Mouse (Mus musculus): Measurements from ENCODE around the gene Slc7a14. TPM values are rescaled to one million over a fixed set of nuclear protein-coding genes. Genes with fewer than 3 reads are reported as not detected.

The Slc7a14 gene
- polyA plus RNA-seq, 1 experiment = not detected

DNA sequence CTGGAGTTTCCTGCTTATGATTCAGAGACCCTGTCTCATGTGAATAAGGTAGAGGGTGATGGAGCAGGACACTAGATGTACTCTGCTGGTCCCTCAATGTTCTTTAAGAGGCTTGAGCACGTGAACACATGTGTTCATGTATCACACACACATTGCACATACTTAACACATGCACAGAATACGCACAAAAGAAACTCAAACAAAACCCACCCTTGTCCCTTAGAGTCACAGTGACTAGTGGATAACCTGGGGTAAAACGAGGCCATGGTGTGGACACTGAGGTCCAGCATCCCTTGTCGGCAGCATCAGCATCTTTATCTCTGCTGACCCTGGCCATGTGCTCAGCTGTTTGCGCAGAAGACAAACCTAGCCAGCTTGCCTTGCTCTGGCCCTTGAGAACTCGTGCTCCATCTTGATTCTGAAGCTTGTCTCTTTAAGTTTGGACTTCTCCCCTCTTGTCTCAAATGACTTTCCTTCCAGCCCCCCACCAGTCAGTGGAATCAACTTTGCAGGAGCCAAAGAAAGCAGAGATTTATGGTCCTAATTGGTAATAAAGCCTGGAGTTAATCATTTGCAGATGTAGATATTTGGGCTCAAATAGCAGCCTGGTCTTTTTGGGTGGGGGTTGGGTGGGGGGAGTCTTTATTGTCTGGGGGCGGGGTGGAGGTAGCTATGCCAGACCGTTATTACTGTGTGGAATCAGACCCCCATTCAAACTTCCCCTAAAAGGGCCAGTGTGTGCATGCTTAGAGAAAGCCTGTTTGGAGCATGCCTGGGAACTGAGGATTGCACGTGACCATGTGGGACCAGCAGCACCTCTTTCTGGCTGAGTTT is 97.8 kb downstream of the Slc7a14 start:
- no peaks in the 10 kb centered on the region for H3K4me1 ChIP-seq (ENCODE audit: control insufficient read depth, insufficient read depth, low read length)
- TF ChIP-seq POLR2A (IDR thresholded peaks at IDR 0.05; ENCODE audit: borderline replicate concordance, control insufficient read depth, low read depth, low read length) (no peak), CTCF (IDR thresholded peaks at IDR 0.05; ENCODE audit: control insufficient read depth, insufficient read depth, low read length) (no peak)
- H3K27ac ChIP-seq (ENCODE audit: control insufficient read depth, insufficient read depth, low read depth, low read length, poor library complexity) = no peak overlapping the region
- no peak overlapping the region for H3K4me3 ChIP-seq (replicated peaks; ENCODE audit: control insufficient read depth, low read depth, low read length)
- WGBS = 59% methylated on average over 9 of the region's 9 CpGs

DNA sequence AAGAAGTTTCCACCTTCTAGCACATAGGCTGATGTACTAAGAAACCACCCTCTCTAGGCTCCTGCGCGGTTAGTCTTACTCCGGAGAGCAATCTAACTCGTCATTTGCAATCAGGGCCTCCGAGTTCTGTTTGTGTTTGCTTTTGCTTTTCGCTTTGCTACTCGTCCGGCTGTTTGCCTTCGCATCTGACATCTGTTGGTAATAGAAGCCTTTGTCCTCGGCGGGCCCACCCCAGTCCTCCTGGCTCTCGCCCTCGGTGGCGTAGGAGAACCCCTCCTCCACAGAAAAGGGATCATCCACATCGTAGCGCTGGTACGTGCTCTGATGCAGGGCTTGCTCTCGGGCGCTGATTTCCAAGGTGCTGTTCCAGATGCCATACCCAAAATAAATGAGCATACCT is 101.2 kb downstream of the Slc7a14 start:
- 32% methylated on average over 19 of the region's 19 CpGs for WGBS
- Histone ChIP-seq H3K4me3 (replicated peaks; ENCODE audit: control insufficient read depth, low read depth, low read length) (no peak overlapping the region), H3K4me1 (ENCODE audit: control insufficient read depth, insufficient read depth, low read length) (no peaks in the 10 kb centered on the region; the same call in 1 of the 2 replicates)

DNA sequence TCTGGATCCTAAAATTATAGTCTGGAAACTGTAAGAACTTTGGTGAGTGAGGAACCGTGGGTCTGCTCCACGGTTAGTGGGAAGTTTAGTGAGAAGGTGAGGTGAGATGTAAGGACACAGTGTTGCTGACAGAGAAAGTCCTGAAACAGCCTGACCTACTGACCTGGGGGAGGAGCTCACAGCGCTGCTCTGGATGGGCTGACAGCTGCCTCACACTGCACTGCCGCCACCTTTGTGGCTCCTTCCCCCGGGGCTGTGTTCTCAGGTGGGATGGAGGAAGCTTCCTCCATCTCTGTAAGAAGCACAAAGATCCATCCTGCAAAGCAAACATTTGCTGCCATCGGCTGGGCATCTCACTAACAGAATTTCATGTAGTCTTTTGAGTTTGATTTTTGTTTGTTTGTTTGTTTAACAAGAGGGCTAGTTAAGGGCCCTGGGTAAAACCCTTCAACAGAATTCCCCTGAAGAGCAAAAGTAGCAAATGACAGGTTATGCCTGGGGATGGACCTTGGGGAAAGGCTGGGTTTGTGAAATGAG is 101.7 kb downstream of the Slc7a14 start:
- TF ChIP-seq POLR2A (IDR thresholded peaks at IDR 0.05; ENCODE audit: borderline replicate concordance, control insufficient read depth, low read depth, low read length) (no peak), CTCF (IDR thresholded peaks at IDR 0.05; ENCODE audit: control insufficient read depth, insufficient read depth, low read length) (no peak)
- H3K4me3 ChIP-seq (replicated peaks; ENCODE audit: control insufficient read depth, low read depth, low read length) = no peak overlapping the region
- H3K27ac ChIP-seq (ENCODE audit: control insufficient read depth, insufficient read depth, low read depth, low read length, poor library complexity) = no peak overlapping the region
- no peaks in the 10 kb centered on the region; the same call in 1 of the 2 replicates for H3K4me1 ChIP-seq (ENCODE audit: control insufficient read depth, insufficient read depth, low read length)
- 35% methylated on average over 6 of the region's 6 CpGs for WGBS

More for the DNA sequence above, 101.2 kb downstream of the Slc7a14 start:
- TF ChIP-seq POLR2A (IDR thresholded peaks at IDR 0.05; ENCODE audit: borderline replicate concordance, control insufficient read depth, low read depth, low read length) (no peak), CTCF (IDR thresholded peaks at IDR 0.05; ENCODE audit: control insufficient read depth, insufficient read depth, low read length) (no peak)
- no peak overlapping the region for H3K27ac ChIP-seq (ENCODE audit: control insufficient read depth, insufficient read depth, low read depth, low read length, poor library complexity)

DNA sequence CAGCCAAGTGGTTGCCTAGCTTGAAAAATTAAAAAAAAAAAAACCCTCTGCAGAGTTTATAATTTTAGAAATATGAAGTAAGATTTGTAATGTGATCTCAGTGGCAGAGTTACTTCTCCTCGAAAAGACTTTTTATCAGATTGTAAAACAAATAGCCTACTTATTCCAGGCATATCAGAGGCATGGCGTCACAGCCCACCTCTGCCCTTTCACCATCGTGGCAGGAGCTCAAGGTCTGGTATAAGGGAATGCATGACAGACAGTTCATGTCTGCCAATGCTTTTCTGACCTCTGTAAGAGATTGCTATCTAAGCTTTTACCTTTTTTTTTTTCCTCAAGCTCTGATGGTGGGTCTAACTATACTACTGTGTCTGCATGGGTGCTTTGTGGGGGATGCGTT is 102.1 kb downstream of the Slc7a14 start:
- Histone ChIP-seq H3K27ac (ENCODE audit: control insufficient read depth, insufficient read depth, low read depth, low read length, poor library complexity) (no peak overlapping the region), H3K4me1 (ENCODE audit: control insufficient read depth, insufficient read depth, low read length) (no peaks in the 10 kb centered on the region; the same call in 1 of the 2 replicates), H3K4me3 (replicated peaks; ENCODE audit: control insufficient read depth, low read depth, low read length) (no peak overlapping the region)
- WGBS = 66% methylated on average over 4 of the region's 4 CpGs
- no peak for TF ChIP-seq CTCF (IDR thresholded peaks at IDR 0.05; ENCODE audit: control insufficient read depth, insufficient read depth, low read length)
- no peak for TF ChIP-seq POLR2A (IDR thresholded peaks at IDR 0.05; ENCODE audit: borderline replicate concordance, control insufficient read depth, low read depth, low read length)

DNA sequence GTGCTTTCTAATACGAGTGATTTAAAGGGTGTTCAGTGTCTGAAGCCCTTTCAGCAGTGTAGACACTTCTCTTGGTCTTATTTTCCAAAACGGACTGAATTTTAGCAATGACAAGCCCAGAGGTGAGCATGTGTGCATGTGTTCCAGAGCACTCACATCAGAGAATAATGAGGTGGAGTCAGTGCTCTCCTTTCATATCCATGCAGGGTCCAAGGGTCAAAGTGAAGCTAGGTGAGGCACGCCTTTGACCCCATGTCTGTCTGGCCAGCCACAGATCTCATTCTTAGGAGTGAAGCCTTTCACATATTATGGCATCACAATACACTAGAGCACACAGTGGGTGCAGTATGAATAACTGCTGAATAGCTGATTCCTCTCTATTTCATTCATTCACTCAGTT is 105.0 kb downstream of the Slc7a14 start:
- 67% methylated on average over 3 of the region's 3 CpGs for WGBS
- no peaks in the 10 kb centered on the region; the same call in 1 of the 2 replicates for H3K4me1 ChIP-seq (ENCODE audit: control insufficient read depth, insufficient read depth, low read length)
- TF ChIP-seq CTCF (IDR thresholded peaks at IDR 0.05; ENCODE audit: control insufficient read depth, insufficient read depth, low read length) = no peak
- H3K4me3 ChIP-seq (replicated peaks; ENCODE audit: control insufficient read depth, low read depth, low read length) = no peak overlapping the region
- no peak overlapping the region for H3K27ac ChIP-seq (ENCODE audit: control insufficient read depth, insufficient read depth, low read depth, low read length, poor library complexity)

DNA sequence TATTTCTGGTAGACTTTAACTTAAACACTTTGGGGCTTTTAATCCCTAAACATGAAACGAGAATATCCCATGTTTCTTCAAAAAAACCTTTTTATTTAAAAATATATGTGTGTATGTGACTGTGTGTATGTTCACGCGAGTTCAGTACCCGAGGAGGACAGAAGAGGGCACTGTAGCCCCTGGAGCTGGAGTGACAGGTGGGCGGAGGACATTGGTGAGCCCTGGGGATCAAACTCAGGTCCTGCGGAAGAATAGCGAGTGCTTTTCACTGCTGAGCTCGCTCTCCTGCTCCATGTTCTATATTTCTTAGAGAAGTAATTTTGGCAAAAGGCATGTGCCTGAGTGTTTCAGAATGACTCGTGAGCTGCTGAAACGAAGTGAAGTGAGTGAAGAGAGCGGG is 106.2 kb downstream of the Slc7a14 start:
- Histone ChIP-seq H3K4me1 (ENCODE audit: control insufficient read depth, insufficient read depth, low read length) (no peaks in the 10 kb centered on the region; the same call in 1 of the 2 replicates), H3K27ac (ENCODE audit: control insufficient read depth, insufficient read depth, low read depth, low read length, poor library complexity) (no peak overlapping the region), H3K4me3 (replicated peaks; ENCODE audit: control insufficient read depth, low read depth, low read length) (no peak overlapping the region)
- no peak for TF ChIP-seq CTCF (IDR thresholded peaks at IDR 0.05; ENCODE audit: control insufficient read depth, insufficient read depth, low read length)
- TF ChIP-seq POLR2A (IDR thresholded peaks at IDR 0.05; ENCODE audit: borderline replicate concordance, control insufficient read depth, low read depth, low read length) = no peak
- WGBS = 78% methylated on average over 11 of the region's 11 CpGs

DNA sequence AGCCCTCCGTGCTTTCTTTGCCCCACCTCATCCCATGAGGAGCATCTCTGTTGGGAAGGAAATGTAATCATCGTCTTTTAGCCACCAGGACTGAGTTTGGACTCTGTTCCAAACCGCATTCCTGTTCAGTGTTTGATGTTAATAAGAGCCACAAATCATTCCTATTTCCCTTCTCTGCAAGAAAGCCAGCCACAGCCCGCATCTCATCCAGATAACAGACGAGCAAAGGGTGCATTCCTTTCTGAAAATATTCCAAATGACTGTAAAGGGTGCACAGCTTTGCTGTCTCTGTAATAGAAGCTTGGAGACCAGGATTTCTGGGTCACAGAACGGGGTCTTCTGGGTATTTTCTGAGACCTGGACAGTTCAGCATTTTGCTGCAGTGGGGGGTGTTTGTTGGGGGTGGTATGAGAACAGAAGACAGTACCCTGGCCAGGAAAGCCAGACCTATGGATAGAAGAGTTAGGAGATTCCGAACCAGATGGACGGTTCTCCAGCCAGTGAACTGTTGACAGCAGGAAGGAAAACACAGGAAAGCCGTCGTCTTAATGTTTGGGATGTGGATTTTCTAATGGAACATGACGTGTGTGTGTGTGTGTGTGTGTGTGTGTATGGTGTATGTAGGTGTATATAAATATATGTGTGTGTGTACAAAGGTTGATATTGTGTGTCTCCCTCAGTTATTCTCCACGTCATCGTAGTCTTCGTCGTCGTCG is 110.9 kb downstream of the Slc7a14 start:
- H3K27ac ChIP-seq (ENCODE audit: control insufficient read depth, insufficient read depth, low read depth, low read length, poor library complexity) = no peak overlapping the region
- 79% methylated on average over 17 of the region's 17 CpGs for WGBS
- no peaks in the 10 kb centered on the region for H3K4me1 ChIP-seq (ENCODE audit: control insufficient read depth, insufficient read depth, low read length)
- H3K4me3 ChIP-seq (replicated peaks; ENCODE audit: control insufficient read depth, low read depth, low read length) = no peak overlapping the region
- no peak for TF ChIP-seq CTCF (IDR thresholded peaks at IDR 0.05; ENCODE audit: control insufficient read depth, insufficient read depth, low read length)
- TF ChIP-seq POLR2A (IDR thresholded peaks at IDR 0.05; ENCODE audit: borderline replicate concordance, control insufficient read depth, low read depth, low read length) = no peak

DNA sequence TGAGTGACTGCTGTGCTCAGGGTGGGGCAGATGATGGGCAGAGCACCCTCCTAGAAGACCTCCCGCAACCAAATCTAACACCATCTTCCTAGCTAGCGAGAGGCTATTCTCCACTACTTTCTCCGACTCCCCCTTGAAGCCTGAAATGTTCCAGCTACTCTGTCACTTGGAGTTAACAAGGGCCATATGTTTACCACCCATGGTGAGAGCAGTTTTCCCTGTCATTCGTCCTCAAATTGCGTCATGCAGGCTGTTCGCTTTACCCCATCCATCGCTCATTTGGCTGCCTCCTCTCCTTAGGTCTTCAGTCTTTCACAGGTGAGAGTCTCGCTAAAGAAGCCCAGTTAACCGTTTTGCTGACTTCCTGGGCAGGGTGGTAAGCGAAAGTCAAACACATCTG is 118.8 kb downstream of the Slc7a14 start:
- 70% methylated on average over 10 of the region's 10 CpGs for whole genome bisulfite sequencing
- H3K4me3 ChIP-seq (replicated peaks; ENCODE audit: control insufficient read depth, low read depth, low read length) = no peak overlapping the region
- no peaks in the 10 kb centered on the region for H3K4me1 ChIP-seq (ENCODE audit: control insufficient read depth, insufficient read depth, low read length)
- no peak overlapping the region for H3K27ac ChIP-seq (ENCODE audit: control insufficient read depth, insufficient read depth, low read depth, low read length, poor library complexity)
- TF ChIP-seq CTCF (IDR thresholded peaks at IDR 0.05; ENCODE audit: control insufficient read depth, insufficient read depth, low read length) (no peak), POLR2A (IDR thresholded peaks at IDR 0.05; ENCODE audit: borderline replicate concordance, control insufficient read depth, low read depth, low read length) (no peak)
